Mouse (Mus musculus): Measurements from ENCODE around the gene Mbl1. TPM values are rescaled to one million over a fixed set of nuclear protein-coding genes. Genes with fewer than 3 reads are reported as not detected.

Mbl1 gene
- not detected for total RNA-seq (2023)

GRCm38 (mm10) chr14:41151220-41151898 lies at the start of gene Mbl1:
Gene Mbl1 (plus strand): TSS chr14:41151458.

GRCm38 (mm10) chr14:41104853-41105444 lies 46.3 kb upstream of the Mbl1 start, which contains the start of gene Mat1a:
Gene Mat1a (plus strand): TSS chr14:41105035.

GRCm38 (mm10) chr14:41131540-41131939 lies 19.7 kb upstream of the Mbl1 start, which contains the start of gene Sftpa1:
Gene Sftpa1 (plus strand): TSS chr14:41131782.

GRCm38 (mm10) chr14:41185059-41185821 lies 34.0 kb downstream of the Mbl1 start, which contains the start of gene Sftpd:
Gene Sftpd (minus strand): TSS chr14:41185149.

Other genes starting within 250 kb of the Mbl1 start
- 116 TPM for gene Tspan14, start 184.7 kb upstream of the Mbl1 start, total RNA-seq (2023)
- gene Fam213a, start 137.7 kb upstream of the Mbl1 start, total RNA-seq (2023) = 11.7 TPM
- gene Dydc2, start 82.2 kb upstream of the Mbl1 start, total RNA-seq (2023) = not detected
- not detected for gene Dydc1, start 78.5 kb upstream of the Mbl1 start, total RNA-seq (2023)
- gene Mat1a, start 46.4 kb upstream of the Mbl1 start, total RNA-seq (2023) = not detected
- not detected for gene Sftpa1, start 19.7 kb upstream of the Mbl1 start, total RNA-seq (2023)
- gene Sftpd, start 33.7 kb downstream of the Mbl1 start, total RNA-seq (2023) = not detected
- not detected for gene Gm2832, start 127.3 kb downstream of the Mbl1 start, total RNA-seq (2023)
- not detected for gene Gm5798, start 197.2 kb downstream of the Mbl1 start, total RNA-seq (2023)
- not detected for gene Gm7945, start 234.9 kb downstream of the Mbl1 start, total RNA-seq (2023)

Measured in CD4-positive naive resting alpha-beta T cell, adult 57 days (primary cell).